Mouse (Mus musculus) testis, postnatal 10 days (tissue): ENCODE data around the gene Hpca.

Experiments used
- DNase-seq: peaks from one replicate; pipeline ENCODE4 v3.0.0; 2021; ENCODE audit warnings: low spot score

The Hpca gene

GRCm38 (mm10) chr4:129136189-129136578, 14.3 kb upstream of the Hpca start:
- no peak for DNase-seq

GRCm38 (mm10) chr4:129135637-129136036, 13.8 kb upstream of the Hpca start:
- DNase-seq: no peak

GRCm38 (mm10) chr4:129134799-129135585, 13.2 kb upstream of the Hpca start:
- DNase-seq: peak; percentile 90

DNA sequence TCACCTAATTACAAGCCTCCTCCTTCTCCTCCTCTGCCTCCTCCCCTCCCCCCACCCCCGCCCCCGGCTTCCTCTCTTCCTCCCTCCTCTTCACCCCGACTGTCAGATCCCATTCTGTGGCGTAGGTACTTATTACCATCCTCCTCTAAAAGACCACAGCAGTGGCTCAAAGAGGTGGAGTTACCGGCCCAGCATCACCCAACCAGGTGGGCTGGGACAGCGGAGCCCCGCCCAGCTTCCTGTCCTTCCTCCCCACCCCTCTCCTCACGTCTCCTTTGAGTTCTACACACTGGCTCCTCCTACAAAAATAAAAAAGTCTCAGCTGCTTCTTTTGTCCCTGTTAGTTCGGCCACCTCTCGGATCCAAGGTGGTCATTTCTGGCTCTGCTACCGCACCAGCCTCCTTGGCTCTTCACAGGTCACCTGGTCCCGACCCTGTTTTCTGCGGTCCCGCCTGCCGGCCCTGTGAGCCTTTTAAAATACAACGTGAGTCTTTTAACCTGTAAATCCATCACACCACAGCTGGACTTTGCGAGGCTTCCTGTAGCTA, 9.0 kb upstream of the Hpca start:
- DNase-seq: no peak

DNA sequence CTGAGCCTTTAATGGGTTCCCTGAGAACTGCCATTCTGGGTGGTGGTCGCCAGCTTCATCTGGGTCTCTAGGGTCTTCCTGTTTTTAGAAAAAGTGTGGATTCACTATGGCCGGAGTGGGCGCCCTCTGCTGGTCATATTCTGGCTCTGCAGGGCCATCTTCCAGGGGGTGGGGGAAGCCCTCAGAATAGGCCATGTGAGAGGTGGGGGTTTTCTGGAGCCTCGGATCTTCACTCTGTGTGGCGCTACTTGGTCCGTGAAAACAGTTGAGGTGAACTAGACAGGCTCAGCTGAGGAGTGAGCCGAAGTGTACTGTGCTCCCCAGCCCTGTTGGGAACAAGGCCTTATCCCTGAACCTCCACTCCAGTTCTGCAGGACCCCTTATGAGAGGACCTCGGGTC, 8.3 kb upstream of the Hpca start:
- no peak for DNase-seq

GRCm38 (mm10) chr4:129129387-129129786, 7.6 kb upstream of the Hpca start:
- no peak for DNase-seq

GRCm38 (mm10) chr4:129128582-129129338, 6.9 kb upstream of the Hpca start:
- no peak for DNase-seq

- peak; percentile 66 for DNase-seq
Measured at GRCm38 (mm10) chr4:129125736-129126451, 4.1 kb upstream of the Hpca start.

DNA sequence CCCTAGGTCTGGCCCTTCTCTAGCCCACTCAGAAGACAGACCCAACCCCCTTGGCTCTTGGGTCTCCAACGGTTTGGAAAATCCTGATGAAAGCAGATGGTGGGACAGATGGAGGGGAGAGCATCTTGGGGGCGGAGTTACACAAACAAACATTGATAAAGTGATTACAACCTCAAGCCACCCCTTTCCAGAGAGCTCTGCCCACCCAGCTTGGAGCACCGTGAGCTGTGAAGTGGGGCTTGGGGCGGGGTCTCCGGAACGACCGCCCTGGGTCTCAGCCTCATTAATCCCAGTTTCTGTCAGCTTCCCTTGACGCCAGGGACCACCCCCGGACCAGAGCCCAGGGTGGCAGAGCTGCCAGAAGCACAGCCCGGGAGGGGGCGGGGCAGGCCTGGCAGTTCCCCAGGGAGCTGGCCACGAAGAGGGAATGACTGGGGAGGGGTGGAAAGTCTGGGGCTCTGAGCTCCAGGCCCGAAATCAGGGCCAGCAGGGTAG, 2.9 kb upstream of the Hpca start:
- DNase-seq: peak; percentile 61

GRCm38 (mm10) chr4:129122719-129123118, 883 bp upstream of the Hpca start:
- no peak for DNase-seq

- DNase-seq: no peak
Measured at GRCm38 (mm10) chr4:129122107-129122506, 271 bp upstream of the Hpca start.

DNA sequence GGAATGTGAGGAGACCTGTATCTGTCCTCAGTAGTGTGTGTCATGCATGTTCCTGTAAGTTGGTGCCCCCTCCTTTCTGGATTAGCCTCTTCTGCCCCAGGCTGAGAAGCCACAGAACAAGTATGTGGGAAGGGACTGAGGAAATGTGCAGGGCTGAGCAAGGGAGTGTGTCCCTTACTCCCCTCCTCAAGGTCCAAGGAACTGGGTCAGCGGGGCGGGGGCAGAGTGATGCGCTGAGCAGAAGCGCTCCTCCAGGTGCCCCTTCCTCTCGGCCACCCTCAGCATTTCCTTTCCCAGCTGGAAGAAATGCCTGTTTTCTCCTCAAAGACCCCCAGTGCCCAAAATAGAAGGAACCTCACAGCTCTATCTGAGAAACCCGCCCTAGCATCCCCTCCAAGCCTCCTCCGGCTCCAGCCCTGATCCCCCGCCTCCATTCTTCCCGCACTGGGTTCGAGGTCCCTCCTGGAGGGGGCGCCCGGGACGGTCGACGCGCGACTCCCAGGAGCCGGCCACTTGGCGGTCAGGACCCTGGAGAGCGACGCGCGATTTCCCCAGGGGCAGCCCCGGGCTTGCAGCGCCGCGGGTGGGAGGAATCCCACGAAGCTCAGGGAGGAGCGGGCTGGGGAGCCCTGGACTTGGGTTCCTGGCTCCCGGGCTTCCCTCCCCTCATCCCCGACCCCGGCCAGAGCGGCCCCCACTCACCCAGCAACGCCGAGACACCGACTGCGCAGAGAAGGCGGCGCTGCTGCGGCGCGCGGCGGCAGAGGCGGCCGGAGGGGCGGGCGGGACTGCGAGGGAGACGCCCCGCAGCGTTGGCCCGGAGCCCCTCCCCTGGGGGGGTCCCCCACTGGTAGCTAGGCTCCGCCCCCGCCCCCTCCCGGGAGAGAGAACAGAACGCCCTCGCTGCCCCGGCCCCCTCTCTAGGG, 1.1 kb downstream of the Hpca start:
- DNase-seq: peak; percentile 89

- no peak for DNase-seq
Measured at GRCm38 (mm10) chr4:129119708-129120107, 2.1 kb downstream of the Hpca start.

- DNase-seq: no peak
Measured at GRCm38 (mm10) chr4:129117720-129118510, 3.9 kb downstream of the Hpca start.

GRCm38 (mm10) chr4:129116703-129117102, 5.1 kb downstream of the Hpca start:
- no peak for DNase-seq

GRCm38 (mm10) chr4:129113083-129113988, 8.5 kb downstream of the Hpca start:
- peak; percentile 88 for DNase-seq

DNA sequence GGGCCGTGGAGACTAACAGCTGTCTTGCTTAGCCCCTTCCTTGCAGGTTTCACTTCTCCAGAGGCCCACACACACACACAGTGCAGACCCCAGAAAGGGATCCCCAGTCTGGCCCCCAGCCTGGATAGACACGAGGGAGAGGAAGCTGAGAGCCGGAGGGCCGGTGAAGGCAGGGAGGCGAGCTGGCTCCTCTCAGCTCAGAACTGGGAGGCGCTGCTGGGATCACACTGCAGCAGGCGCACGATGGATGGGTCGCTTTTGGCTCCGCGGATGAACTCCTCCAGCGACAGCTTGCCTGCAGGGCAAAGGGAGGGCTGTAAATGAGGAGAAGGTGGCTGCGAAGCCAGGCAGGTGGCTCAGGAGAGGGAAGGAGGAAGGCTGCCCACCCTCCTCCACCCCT, 9.6 kb downstream of the Hpca start:
- peak; percentile 45 for DNase-seq

DNA sequence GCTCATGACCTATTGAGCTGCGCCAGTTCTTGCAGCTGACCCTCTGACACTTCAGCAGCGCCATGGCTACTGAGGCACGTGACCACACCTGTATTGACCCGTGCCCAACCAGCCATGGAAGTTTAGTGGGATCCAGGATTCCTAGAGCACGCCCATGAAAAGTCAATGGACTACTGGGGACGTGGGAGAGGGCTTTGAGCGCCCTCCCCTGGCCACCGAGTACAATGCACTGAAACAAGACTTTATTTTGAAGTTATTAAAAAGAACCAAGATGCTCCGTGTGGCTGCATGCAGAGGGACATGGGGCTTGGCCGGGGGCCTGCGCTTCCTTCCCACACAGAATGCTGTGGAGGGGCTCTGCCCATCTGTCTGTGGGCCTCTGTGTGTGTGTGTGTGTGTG, 10.5 kb downstream of the Hpca start:
- peak; percentile 48 for DNase-seq

GRCm38 (mm10) chr4:129110804-129111203, 11.0 kb downstream of the Hpca start:
- DNase-seq: no peak
